Mouse (Mus musculus) liver, adult 2 months (tissue): ENCODE results near the gene Gab2.

ENCODE experiments used
- CTCF ChIP-seq: fragments of 200-500 bp; IDR thresholded peaks from 2 replicates; pipeline ENCODE4 v1.5.1; 2011; ENCODE audit warnings: low read depth, low read length, control low read depth
- POLR2A ChIP-seq: fragments of 200-500 bp; IDR thresholded peaks from 2 replicates; pipeline ENCODE4 v1.6.1; 2011; ENCODE audit warnings: low read length, control low read depth; ENCODE audit not compliant: insufficient read depth; ENCODE audit errors: extremely low read depth

DNA sequence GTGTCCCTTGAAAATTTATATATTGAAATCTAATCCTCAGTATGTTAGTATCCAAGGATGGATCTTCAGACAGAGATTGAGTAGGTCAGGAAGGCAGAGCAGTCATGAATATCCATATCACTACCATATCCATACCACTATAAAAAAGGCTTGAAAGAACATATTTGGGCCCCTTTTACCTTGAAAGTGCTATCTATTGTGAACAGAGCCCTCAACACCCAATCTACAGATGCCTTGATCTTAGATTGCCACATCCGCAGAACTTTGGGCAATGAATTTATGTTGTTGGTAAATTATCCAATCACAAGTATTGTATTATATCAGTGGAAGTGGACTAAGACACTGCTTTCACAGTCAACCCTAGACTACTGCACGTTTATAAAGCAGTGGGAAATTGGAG lies 122.5 kb downstream of the Gab2 start:
- TF ChIP-seq POLR2A: no peak
- no peak for TF ChIP-seq CTCF
